Mouse (Mus musculus) thymus, postnatal 0 days (tissue): Measurements from ENCODE around the gene Ptprt. TPM values are rescaled to one million over a fixed set of nuclear protein-coding genes. Genes with fewer than 3 reads are reported as not detected.

Experiments used
- DNase-seq: peaks from one replicate; pipeline ENCODE4 v3.0.0-alpha.2; 2015; ENCODE audit warnings: low spot score
- polyA plus RNA-seq: library from polyadenylated mRNA; unstranded; fragments of >200 nt; fragmentation: Nextera tagmentation; extraction: Ambion mirVana; gene quantifications from 2 replicates; pipeline ENCODE4 v1.2.1, GENCODE M21; 2015

Ptprt gene
- polyA plus RNA-seq, 1 experiment from 2014 or later: 1.7 TPM

DNA sequence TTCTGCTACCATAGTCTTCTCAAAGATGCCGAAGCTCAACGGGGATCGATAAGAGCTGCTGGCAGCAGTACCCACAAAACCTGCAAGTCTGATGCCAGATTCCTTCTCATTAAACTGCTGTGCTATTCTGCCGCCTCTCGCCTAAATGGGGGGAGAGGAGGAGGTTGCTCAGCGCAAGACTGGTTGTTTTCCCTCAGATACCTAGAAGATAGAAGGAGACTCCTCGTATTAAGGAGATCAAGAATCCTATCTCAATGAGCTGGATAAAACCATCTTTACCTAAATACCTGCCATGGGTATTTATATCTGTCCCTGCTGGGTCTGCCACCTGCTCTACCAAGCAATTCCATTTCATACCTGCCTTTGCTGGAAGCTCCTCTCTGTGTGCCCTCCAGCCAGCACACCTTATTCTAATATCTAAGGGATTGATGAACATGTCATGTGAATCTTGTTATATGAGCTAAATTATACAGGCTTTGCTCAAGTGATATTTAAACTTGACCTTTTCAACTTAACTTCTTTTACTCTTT is 954.5 kb downstream of the Ptprt start:
- DNase-seq: no peak

GRCm38 (mm10) chr2:161704811-161705210 is 956.1 kb downstream of the Ptprt start:
- DNase-seq: no peak

GRCm38 (mm10) chr2:161704410-161704809 is 956.5 kb downstream of the Ptprt start:
- DNase-seq: no peak

DNA sequence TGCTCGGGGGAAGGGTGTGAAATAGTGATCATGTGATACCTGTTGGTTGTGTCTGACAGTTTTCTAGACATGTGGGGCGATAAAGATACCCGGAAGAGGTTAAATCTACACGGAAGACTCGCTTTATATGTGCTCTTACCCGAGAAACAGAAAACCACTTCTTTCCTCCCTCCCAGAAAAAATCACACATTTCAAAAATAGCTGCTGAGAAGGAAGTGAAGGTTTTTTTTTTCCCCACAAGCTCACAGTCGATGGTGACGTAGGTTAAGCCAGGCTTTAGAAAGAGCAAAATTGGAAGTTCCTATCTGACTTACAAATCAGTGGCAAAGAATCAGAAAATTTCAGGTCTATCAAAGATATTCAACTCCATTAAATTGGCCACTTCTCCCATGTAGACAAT is 965.1 kb downstream of the Ptprt start:
- no peak for DNase-seq

- DNase-seq: no peak
Measured at GRCm38 (mm10) chr2:161668302-161668986, 992.5 kb downstream of the Ptprt start.

DNA sequence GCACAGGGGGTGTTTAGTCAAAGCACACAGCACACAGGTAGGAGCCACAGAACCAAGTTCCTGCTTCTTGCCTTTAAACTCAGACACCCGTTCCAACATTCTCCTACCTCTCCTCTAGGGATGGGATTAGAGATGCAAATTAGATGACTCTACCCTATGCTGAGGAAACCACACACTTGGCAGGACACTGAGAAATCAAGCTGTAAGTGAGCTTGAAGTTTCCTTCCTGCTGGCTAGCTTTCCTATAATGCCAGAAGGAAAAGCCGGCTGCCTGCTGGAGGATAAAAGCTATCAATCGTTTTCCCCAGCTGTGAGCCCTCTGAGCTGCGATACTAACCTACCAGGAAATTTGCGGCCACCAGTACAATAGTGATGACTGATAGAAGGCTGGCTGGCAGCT is 999.0 kb downstream of the Ptprt start:
- DNase-seq: no peak

DNA sequence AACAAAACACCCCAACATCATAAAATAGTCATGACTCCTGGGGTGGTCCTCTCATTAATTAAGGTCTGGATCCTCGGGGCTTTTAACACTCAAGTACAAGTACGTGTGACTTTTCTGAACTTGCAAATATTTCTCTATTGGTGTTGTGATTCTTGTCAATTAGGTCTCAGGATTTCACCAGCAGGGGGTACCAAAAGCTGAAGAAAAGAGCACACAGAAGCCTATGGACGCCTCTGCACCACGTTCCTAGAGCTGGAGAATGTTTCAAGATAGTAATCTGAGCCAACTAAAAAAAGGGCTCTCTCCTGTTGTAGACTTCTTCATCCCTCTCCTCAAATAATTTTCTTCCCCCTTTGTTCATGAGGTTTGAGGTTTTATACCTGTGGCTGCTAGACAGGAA is 1000.1 kb downstream of the Ptprt start:
- no peak for DNase-seq

DNA sequence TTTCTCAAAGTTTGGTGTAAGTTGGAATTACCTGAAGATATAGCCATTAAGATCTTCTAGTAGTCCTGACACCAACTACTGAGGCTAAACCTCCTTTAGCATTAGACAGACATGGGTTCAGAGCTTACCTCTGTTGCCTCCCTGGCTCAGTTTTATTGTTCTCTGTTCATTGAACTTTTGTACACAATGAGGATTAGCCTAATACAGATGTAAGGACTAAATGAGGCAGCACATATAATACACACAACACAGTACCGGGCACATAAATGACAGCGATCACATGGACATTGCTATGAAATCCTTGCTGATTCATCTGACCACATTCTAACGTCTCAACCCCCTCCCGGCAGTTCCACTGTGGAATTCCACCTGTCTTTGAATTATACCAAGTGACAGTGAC is 1003.9 kb downstream of the Ptprt start:
- no peak for DNase-seq

DNA sequence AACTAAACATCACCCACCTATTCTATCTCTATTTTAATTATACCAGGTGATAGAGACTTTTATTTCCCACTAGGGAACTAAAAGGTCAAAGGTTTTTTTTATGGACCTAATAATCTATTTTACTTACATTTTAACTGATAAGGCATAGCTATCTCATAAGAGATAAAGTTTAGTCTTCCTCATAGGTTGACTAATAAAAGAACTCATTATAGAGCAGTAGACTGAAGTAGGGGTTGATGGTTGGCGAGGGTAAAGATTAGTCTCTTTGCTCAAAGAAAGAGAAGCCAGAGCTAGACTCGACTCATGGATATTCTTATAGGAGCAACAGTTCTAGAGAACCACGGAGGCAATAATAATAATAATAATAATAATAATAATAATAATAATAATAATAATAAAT is 1004.3 kb downstream of the Ptprt start:
- no peak for DNase-seq

DNA sequence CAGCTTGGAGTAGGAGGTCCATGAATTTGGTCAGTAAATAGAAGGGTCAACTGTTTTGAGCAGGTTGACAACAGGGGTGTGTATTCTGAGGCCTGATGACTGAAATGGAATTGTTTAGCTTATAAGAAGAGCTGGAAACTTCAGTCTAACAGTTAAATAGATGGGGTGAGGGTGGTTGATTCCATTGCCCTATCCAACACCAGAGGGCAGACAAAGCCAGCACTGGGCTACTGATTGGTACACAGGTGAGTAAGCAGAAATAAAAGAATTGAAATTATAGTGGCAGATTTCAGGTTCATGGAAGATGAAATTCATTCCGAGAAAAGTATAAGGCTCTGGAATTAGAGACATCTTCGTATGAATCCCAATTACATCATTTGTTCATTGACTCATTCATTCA is 1020.1 kb downstream of the Ptprt start:
- DNase-seq: no peak

- DNase-seq: no peak
Measured at GRCm38 (mm10) chr2:161634084-161634483, 1026.9 kb downstream of the Ptprt start.

GRCm38 (mm10) chr2:161625896-161626295 is 1035.1 kb downstream of the Ptprt start:
- DNase-seq: no peak

- no peak for DNase-seq
Measured at GRCm38 (mm10) chr2:161608401-161608800, 1052.5 kb downstream of the Ptprt start.

DNA sequence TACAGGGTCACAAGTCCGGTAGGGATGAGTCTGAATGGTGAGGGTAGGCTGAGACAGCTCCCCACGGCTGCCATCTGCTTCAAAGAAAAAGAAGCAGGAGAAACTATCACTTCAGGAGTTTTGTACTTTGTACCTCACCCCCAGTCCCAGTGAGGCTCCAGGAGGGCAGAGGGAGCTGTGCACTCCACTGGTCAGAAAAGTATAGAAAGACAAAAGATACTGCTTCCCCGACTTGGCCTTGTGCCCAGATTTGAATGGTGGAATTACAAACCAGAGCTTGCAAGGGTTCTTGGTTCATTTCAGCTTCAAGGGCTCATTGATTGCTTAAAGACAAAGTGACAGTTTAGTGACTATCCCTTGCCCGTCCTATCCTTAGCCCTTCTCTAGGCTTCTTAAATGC is 1053.6 kb downstream of the Ptprt start:
- no peak for DNase-seq

DNA sequence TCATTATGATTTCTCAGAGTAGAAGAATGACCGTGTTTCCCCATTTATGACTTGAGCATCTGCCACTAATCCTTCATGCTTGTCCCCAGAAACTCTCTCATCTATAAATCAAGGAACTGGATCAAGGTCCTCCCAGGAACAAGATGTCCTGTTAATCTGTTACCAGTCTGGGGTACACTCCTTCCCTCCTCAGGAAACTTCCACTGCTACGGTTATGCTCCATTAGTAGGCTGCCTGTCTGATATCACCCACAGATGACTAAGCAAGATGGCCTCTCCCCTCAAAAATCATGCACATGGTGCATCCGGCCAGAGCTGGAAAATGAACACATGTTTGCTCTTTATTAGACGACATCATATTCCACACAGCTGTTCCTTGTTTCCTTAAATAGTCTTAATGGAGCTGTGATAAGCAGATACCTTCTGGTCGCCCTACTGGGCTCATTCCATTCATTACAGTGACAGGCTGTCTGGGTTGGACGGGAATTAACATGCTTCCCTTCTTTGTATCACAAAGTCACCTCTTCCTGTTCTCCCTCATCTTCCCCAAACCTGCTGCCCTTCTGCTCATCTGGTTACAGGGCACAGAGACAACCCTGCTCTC is 1060.6 kb downstream of the Ptprt start:
- DNase-seq: no peak

GRCm38 (mm10) chr2:161593391-161594152 is 1067.4 kb downstream of the Ptprt start:
- no peak for DNase-seq

DNA sequence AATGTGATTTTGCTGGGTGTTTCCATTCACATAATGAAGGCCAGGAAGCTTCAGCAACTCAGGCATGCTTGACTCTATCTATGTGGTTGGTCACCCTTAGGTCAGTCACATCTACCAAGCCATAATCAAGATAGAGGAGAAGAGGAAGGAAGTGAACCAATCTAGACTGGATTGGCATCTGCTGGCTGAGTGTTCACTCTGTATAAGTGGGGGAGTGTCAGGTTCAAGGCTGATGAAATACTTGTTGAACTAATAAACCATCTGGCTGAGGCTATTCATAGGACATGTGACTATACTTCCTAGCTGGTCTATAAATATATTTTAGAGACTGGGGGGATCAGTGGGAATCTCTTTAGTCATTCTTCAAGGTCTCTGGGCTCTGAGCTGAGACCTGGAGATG is 1086.5 kb downstream of the Ptprt start:
- no peak for DNase-seq

DNA sequence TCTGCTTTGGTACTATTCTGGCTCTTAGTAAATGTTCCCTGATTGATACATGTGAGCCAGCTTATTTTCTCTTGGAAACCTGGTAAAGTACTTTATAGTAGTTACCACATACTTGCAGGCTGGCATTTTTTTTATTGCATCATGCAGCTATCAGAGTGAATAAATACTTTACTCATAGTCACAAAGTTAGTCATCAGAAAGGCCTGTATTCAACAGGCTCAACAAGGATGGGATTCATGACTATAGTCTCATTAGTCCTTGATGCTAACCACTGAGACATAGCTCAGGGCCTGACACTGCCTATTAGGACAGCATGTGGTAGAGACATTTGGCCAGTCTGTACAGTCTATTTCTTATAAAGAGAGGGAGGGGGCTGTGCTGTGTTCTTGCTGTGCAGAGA is 1088.7 kb downstream of the Ptprt start:
- DNase-seq: no peak

GRCm38 (mm10) chr2:161570236-161570995 is 1090.5 kb downstream of the Ptprt start:
- no peak for DNase-seq

GRCm38 (mm10) chr2:161561502-161561901 is 1099.4 kb downstream of the Ptprt start:
- no peak for DNase-seq

DNA sequence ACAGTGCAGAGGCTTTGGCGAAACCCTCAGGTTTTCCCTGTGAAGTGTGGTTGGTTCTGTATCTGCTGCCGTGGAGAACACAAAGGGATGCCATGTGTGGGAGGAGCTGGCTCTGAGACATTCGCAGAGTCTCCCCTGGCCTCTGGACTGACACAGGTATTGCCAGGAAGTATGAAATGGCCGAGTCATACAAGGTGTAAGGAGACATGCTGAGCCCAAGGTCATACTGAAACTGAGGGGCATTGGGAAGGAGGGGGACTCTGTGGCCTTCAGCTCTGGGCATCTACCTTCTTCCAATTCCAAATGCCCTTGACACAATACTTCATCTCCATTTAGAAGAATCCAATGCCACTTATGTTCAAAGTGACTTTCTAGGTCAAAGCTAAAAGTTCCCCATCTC is 1103.1 kb downstream of the Ptprt start:
- no peak for DNase-seq

DNA sequence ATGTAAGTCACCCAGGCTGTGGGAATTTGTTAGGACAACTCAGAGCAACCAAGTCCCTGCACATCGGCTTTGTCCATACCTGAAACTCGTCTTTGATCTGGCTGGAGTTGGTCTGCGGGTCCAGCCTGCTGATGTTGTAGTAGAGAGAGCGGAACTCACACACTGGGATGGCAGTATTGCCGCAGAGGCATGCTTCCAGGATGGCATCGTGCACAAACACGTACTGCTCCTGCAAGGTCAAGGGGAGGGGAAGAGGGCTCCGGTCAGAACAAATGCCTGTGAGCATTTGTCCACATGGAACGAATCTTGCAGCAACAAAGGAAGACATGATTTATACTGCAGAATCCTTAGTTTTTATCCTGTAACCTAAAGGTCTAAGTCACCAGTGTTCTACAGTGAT is 1107.3 kb downstream of the Ptprt start:
- no peak for DNase-seq
